Mouse (Mus musculus): ENCODE measurements at regions not wholly inside any gene's neighbourhood (a gene's known extent, or its start where the extent isn't known, plus 50 kb on each side); places are given as distances from the start of the nearest gene placed in this dataset.

DNA sequence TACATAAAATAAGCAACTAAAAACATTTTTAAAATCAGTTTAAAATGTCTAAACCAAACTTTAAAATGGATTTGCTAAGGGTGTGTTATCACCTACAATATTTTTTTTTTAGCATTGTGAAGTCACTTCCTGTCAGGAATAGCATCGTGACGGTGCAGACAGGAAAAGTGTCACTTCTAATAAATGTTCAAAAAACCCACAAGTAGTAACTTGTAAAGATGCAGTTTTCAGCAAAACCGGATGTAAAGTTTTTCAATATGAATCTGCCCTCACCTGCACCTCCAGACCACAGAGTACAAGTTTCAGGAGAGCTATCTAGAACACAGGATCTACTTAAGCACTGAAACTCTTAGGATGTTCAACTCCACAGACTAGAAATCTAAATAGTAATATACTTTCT, 147.1 kb upstream of the Smim15 start:
- no peak for ATAC-seq (ENCODE audit: insufficient read depth, low FRiP score)
- WGBS = 57% methylated on average over 3 of the region's 3 CpGs

GRCm38 (mm10) chr13:107893581-107894183, 150.6 kb upstream of the Smim15 start:
- whole genome bisulfite sequencing = 88% methylated on average over 8 of the region's 8 CpGs
- ATAC-seq (ENCODE audit: insufficient read depth, low FRiP score) = no peak
- H3K27me3 ChIP-seq (ENCODE audit: control insufficient read depth, insufficient read depth, low read length) = 0 out of 2 replicates have a peak, but pooled peaks cover 2% of the 10 kb centered on the region
- H3K27ac ChIP-seq (ENCODE audit: low read length) = no peak overlapping the region
- no peak overlapping the region for H3K4me2 ChIP-seq (ENCODE audit: low read depth, low read length)
- no peaks in the 10 kb centered on the region for H3K36me3 ChIP-seq (ENCODE audit: control insufficient read depth, insufficient read depth, low read length)
- H3K4me3 ChIP-seq (replicated peaks; ENCODE audit: low read length) = no peak overlapping the region
- peaks cover 5% of the 10 kb centered on the region; the same call in 1 of the 2 replicates for H3K4me1 ChIP-seq (ENCODE audit: control insufficient read depth, insufficient read depth, low read length)
- no peaks in the 10 kb centered on the region for H3K9me3 ChIP-seq (replicated peaks; ENCODE audit: control insufficient read depth, low read length)
- no peak overlapping the region for H3K9ac ChIP-seq (ENCODE audit: low read length)

More for the DNA sequence above, 147.1 kb upstream of the Smim15 start:
- Histone ChIP-seq H3K4me3 (replicated peaks; ENCODE audit: low read length) (no peak overlapping the region), H3K4me1 (ENCODE audit: control insufficient read depth, insufficient read depth, low read length) (peaks cover 9% of the 10 kb centered on the region; the same call in 1 of the 2 replicates), H3K36me3 (ENCODE audit: control insufficient read depth, insufficient read depth, low read length) (no peaks in the 10 kb centered on the region), H3K27me3 (ENCODE audit: control insufficient read depth, insufficient read depth, low read length) (0 out of 2 replicates have a peak, but pooled peaks cover 2% of the 10 kb centered on the region), H3K9ac (ENCODE audit: low read length) (no peak overlapping the region), H3K27ac (ENCODE audit: low read length) (no peak overlapping the region), H3K9me3 (replicated peaks; ENCODE audit: control insufficient read depth, low read length) (no peaks in the 10 kb centered on the region), H3K4me2 (ENCODE audit: low read depth, low read length) (no peak overlapping the region)

GRCm38 (mm10) chr13:107893081-107893480, 151.2 kb upstream of the Smim15 start:
- Histone ChIP-seq H3K36me3 (ENCODE audit: control insufficient read depth, insufficient read depth, low read length) (no peaks in the 10 kb centered on the region), H3K4me3 (replicated peaks; ENCODE audit: low read length) (no peak overlapping the region), H3K4me2 (ENCODE audit: low read depth, low read length) (no peak overlapping the region), H3K27ac (ENCODE audit: low read length) (no peak overlapping the region), H3K4me1 (ENCODE audit: control insufficient read depth, insufficient read depth, low read length) (peaks cover 5% of the 10 kb centered on the region; the same call in 1 of the 2 replicates), H3K27me3 (ENCODE audit: control insufficient read depth, insufficient read depth, low read length) (0 out of 2 replicates have a peak, but pooled peaks cover 2% of the 10 kb centered on the region), H3K9me3 (replicated peaks; ENCODE audit: control insufficient read depth, low read length) (no peaks in the 10 kb centered on the region), H3K9ac (ENCODE audit: low read length) (no peak overlapping the region)
- ATAC-seq (ENCODE audit: insufficient read depth, low FRiP score) = no peak
- 86% methylated on average over 4 of the region's 4 CpGs for WGBS

DNA sequence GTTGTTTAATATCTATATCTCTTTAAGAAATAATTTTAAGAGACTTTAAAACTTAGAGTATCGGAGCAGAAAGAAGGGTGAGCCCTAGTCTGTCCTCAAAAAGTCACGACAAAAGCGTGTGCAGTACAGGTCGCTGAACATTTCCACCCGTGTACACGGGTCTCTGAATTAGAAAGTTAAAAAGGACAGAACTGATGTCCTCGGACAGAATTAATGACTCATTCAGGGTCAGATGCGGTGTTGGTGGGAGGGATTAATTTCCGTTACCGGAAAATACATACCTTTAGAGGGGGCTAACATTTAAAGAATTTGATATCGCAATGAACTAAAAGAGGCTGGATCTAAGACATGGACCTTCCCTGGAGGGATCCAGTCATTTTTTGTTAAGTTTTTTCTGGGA, 152.3 kb upstream of the Smim15 start:
- H3K4me2 ChIP-seq (ENCODE audit: low read depth, low read length) = peak overlapping the region; percentile 78
- peaks cover 9% of the 10 kb centered on the region; the same call in 1 of the 2 replicates for H3K4me1 ChIP-seq (ENCODE audit: control insufficient read depth, insufficient read depth, low read length)
- H3K36me3 ChIP-seq (ENCODE audit: control insufficient read depth, insufficient read depth, low read length) = no peaks in the 10 kb centered on the region
- H3K4me3 ChIP-seq (replicated peaks; ENCODE audit: low read length) = peak overlapping the region; percentile 84
- peak overlapping the region; percentile 94 for H3K9ac ChIP-seq (ENCODE audit: low read length)
- 0 out of 2 replicates have a peak, but pooled peaks cover 2% of the 10 kb centered on the region for H3K27me3 ChIP-seq (ENCODE audit: control insufficient read depth, insufficient read depth, low read length)
- WGBS = 10% methylated on average over 11 of the region's 11 CpGs
- no peaks in the 10 kb centered on the region for H3K9me3 ChIP-seq (replicated peaks; ENCODE audit: control insufficient read depth, low read length)
- peak overlapping the region; percentile 99; the same call in 1 of the 2 replicates for H3K27ac ChIP-seq (ENCODE audit: low read length)
- no peak for ATAC-seq (ENCODE audit: insufficient read depth, low FRiP score)

DNA sequence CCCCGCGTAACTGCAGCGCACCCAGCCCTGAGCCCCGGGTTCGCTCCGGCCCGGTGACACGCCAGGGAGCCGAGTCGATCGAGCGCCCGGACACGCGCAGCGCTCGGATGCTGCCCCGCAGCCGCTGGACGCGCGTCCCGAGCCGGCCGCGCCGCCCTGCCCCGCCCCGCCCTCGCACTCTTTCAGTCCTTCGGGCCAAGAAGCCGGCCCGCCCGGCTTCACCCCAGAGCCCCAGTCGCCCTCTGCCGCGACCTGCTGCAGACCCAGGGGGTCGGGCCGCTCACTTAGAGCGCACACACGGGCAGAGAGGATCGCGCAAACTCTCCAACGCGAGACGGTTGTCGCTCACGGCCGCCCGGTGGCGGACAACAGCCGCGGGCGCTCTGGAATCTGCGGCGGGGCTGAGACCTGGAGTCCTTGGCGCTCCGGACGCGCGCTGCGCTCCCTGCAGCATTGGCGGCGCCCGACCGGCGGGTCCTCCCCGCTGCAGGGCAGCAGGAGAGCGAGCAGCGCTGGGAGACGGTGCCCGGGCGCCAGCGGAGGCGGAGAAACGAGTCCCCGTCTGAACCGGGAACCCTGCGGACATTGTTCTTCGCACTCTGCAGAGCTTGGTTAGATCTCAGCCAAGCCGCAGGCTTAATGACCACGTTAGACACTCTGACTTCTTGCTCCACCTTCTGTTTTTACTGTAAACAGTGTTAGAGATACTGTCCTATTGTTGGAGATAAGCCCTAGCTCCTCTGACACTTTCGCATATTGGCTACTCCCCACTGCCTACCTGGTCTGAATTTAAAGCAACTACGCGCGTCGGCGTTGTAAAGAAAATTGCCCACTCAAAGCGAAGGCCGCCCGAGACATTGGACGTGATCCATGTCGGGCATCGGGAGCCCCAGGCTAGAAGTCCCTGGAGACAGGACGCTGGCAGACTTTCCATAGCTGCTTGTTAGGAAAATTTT, 153.1 kb upstream of the Smim15 start:
- Histone ChIP-seq H3K27me3 (ENCODE audit: control insufficient read depth, insufficient read depth, low read length) (0 out of 2 replicates have a peak, but pooled peaks cover 2% of the 10 kb centered on the region), H3K4me1 (ENCODE audit: control insufficient read depth, insufficient read depth, low read length) (peaks cover 9% of the 10 kb centered on the region; the same call in 1 of the 2 replicates), H3K4me3 (replicated peaks; ENCODE audit: low read length) (peak overlapping the region; percentile 84), H3K4me2 (ENCODE audit: low read depth, low read length) (peak overlapping the region; percentile 78), H3K9me3 (replicated peaks; ENCODE audit: control insufficient read depth, low read length) (no peaks in the 10 kb centered on the region), H3K27ac (ENCODE audit: low read length) (peak overlapping the region; percentile 99), H3K36me3 (ENCODE audit: control insufficient read depth, insufficient read depth, low read length) (no peaks in the 10 kb centered on the region), H3K9ac (ENCODE audit: low read length) (peak overlapping the region; percentile 94)
- ATAC-seq (ENCODE audit: insufficient read depth, low FRiP score) = peak; percentile 34
- WGBS = under 1% methylated on average over 81 of the region's 95 CpGs

DNA sequence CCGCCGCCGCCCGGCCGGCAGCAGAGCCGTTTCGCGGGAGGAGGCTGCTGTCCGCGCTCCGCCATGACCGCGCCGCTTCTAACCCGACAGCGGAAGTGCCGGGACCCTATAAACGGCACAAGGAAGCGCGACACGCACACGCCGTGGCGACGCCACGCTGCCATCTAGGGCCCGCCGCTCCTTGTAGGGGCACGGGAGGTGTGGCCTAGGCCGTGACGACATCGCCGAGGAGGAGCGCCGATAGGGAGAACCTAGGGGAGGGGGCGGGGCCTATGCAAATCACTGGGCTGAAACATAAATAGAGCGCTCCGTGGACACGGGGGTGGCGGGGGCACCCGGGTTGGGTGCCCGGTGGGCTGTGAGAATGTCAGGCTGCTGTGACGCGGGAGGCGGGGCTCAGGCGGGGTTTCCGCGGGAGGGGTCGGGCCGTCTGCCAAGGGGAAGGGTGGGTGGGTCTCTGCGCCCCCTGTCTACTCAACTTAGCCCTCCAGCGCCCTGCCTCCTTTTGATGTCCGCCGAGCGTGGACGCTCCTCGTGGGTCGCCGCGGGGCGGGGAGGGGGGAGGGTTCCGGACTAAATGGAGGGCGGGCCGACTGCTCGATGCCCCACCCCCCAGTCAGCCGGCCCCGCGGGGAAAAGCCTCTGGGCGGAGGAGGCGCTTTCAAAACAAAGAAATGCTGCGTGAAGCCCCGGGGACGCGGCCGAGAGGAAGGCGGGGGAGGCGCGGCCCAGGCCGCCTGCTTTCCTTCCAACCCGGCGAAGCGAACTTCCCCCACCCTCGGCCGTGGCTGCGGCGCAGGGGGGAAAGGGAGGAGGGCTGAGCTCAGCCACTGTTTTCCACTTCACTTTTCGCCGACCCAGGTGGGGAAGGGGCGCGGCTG, 154.0 kb upstream of the Smim15 start:
- Histone ChIP-seq H3K27me3 (ENCODE audit: control insufficient read depth, insufficient read depth, low read length) (0 out of 2 replicates have a peak, but pooled peaks cover 2% of the 10 kb centered on the region), H3K4me2 (ENCODE audit: low read depth, low read length) (peak overlapping the region; percentile 78), H3K9ac (ENCODE audit: low read length) (peak overlapping the region; percentile 94), H3K4me1 (ENCODE audit: control insufficient read depth, insufficient read depth, low read length) (peaks cover 9% of the 10 kb centered on the region; the same call in 1 of the 2 replicates), H3K4me3 (replicated peaks; ENCODE audit: low read length) (peak overlapping the region; percentile 84), H3K9me3 (replicated peaks; ENCODE audit: control insufficient read depth, low read length) (no peaks in the 10 kb centered on the region), H3K36me3 (ENCODE audit: control insufficient read depth, insufficient read depth, low read length) (no peaks in the 10 kb centered on the region), H3K27ac (ENCODE audit: low read length) (peak overlapping the region; percentile 99)
- WGBS = under 1% methylated on average over 89 of the region's 90 CpGs
- ATAC-seq (ENCODE audit: insufficient read depth, low FRiP score) = peak; percentile 96

DNA sequence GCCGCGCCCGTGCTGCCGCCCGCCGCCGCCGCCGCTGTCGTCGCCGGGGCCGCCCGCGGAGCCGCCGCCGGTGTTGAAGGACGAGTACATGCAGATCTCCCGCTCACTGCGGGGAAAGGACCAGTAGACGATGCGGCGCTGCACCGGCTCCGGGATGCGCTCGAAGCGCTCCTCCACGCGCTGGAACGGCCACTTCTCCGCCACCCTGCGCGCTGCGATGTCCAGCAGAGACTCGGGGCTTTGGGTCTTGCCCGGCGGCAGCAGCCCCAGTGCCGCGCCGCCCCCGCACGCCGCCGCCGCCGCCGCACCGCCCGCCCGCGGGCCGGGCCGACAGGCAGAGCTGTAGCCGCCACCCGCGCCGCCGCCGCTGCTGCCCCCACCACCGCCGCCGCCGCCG, 154.7 kb upstream of the Smim15 start:
- peaks cover 9% of the 10 kb centered on the region; the same call in 1 of the 2 replicates for H3K4me1 ChIP-seq (ENCODE audit: control insufficient read depth, insufficient read depth, low read length)
- peak overlapping the region; percentile 84 for H3K4me3 ChIP-seq (replicated peaks; ENCODE audit: low read length)
- no peak for ATAC-seq (ENCODE audit: insufficient read depth, low FRiP score)
- 0 out of 2 replicates have a peak, but pooled peaks cover 2% of the 10 kb centered on the region for H3K27me3 ChIP-seq (ENCODE audit: control insufficient read depth, insufficient read depth, low read length)
- peak overlapping the region; percentile 78 for H3K4me2 ChIP-seq (ENCODE audit: low read depth, low read length)
- H3K36me3 ChIP-seq (ENCODE audit: control insufficient read depth, insufficient read depth, low read length) = no peaks in the 10 kb centered on the region
- peak overlapping the region; percentile 92 for H3K9ac ChIP-seq (ENCODE audit: low read length)
- WGBS = under 1% methylated on average over 62 of the region's 66 CpGs
- H3K9me3 ChIP-seq (replicated peaks; ENCODE audit: control insufficient read depth, low read length) = no peaks in the 10 kb centered on the region
- peak overlapping the region; percentile 88 for H3K27ac ChIP-seq (ENCODE audit: low read length)
